Mouse (Mus musculus): Measurements from ENCODE around the gene Med13l. TPM values are rescaled to one million over a fixed set of nuclear protein-coding genes. Genes with fewer than 3 reads are reported as not detected.

Med13l gene
- polyA plus RNA-seq, 1 experiment, result 3.6 TPM

- Histone ChIP-seq H3K9me3 (0 out of 2 replicates have a peak, but pooled peaks cover 4% of the 10 kb centered on the region), H3K36me3 (replicated peaks; ENCODE audit: low read length) (peaks cover 34% of the 10 kb centered on the region), H3K4me3 (replicated peaks) (peak overlapping the region; percentile 62), H3K4me1 (peaks cover 88% of the 10 kb centered on the region), H3K27me3 (replicated peaks) (no peaks in the 10 kb centered on the region)
- TF ChIP-seq GATA1 (IDR thresholded peaks at IDR 0.05; ENCODE audit: borderline replicate concordance, low read length) (no peak), FLI1 (IDR thresholded peaks at IDR 0.05; ENCODE audit: low read length) (no peak)
These were observed 59.3 kb downstream of the Med13l start for GRCm38 (mm10) chr5:118619801-118620200.

- Histone ChIP-seq H3K9me3 (0 out of 2 replicates have a peak, but pooled peaks cover 4% of the 10 kb centered on the region), H3K27me3 (replicated peaks) (no peaks in the 10 kb centered on the region), H3K4me1 (peaks cover 85% of the 10 kb centered on the region), H3K36me3 (replicated peaks; ENCODE audit: low read length) (peaks cover 34% of the 10 kb centered on the region), H3K4me3 (replicated peaks) (no peak overlapping the region)
- no peak for TF ChIP-seq FLI1 (IDR thresholded peaks at IDR 0.05; ENCODE audit: low read length)
- TF ChIP-seq GATA1 (IDR thresholded peaks at IDR 0.05; ENCODE audit: borderline replicate concordance, low read length), result no peak
These were observed 59.9 kb downstream of the Med13l start for GRCm38 (mm10) chr5:118620330-118620910.

- 0 out of 2 replicates have a peak, but pooled peaks cover 4% of the 10 kb centered on the region for H3K9me3 ChIP-seq
- H3K4me1 ChIP-seq, result peaks cover 80% of the 10 kb centered on the region
- H3K4me3 ChIP-seq (replicated peaks), result no peak overlapping the region
- H3K27me3 ChIP-seq (replicated peaks), result no peaks in the 10 kb centered on the region
- TF ChIP-seq FLI1 (IDR thresholded peaks at IDR 0.05; ENCODE audit: low read length) (no peak), GATA1 (IDR thresholded peaks at IDR 0.05; ENCODE audit: borderline replicate concordance, low read length) (no peak)
- peaks cover 26% of the 10 kb centered on the region for H3K36me3 ChIP-seq (replicated peaks; ENCODE audit: low read length)
These were observed 61.4 kb downstream of the Med13l start for GRCm38 (mm10) chr5:118621877-118622276.

GRCm38 (mm10) chr5:118622346-118622745 lies 61.9 kb downstream of the Med13l start:
- TF ChIP-seq FLI1 (IDR thresholded peaks at IDR 0.05; ENCODE audit: low read length), result no peak
- TF ChIP-seq GATA1 (IDR thresholded peaks at IDR 0.05; ENCODE audit: borderline replicate concordance, low read length), result no peak
- Histone ChIP-seq H3K27me3 (replicated peaks) (no peaks in the 10 kb centered on the region), H3K9me3 (0 out of 2 replicates have a peak, but pooled peaks cover 4% of the 10 kb centered on the region), H3K4me1 (peaks cover 78% of the 10 kb centered on the region), H3K36me3 (replicated peaks; ENCODE audit: low read length) (peaks cover 28% of the 10 kb centered on the region), H3K4me3 (replicated peaks) (no peak overlapping the region)

- H3K9me3 ChIP-seq, result 0 out of 2 replicates have a peak, but pooled peaks cover 4% of the 10 kb centered on the region
- H3K4me3 ChIP-seq (replicated peaks), result no peak overlapping the region
- H3K36me3 ChIP-seq (replicated peaks; ENCODE audit: low read length), result peaks cover 21% of the 10 kb centered on the region
- H3K4me1 ChIP-seq, result peaks cover 78% of the 10 kb centered on the region
- no peaks in the 10 kb centered on the region for H3K27me3 ChIP-seq (replicated peaks)
- no peak for TF ChIP-seq GATA1 (IDR thresholded peaks at IDR 0.05; ENCODE audit: borderline replicate concordance, low read length)
- no peak for TF ChIP-seq FLI1 (IDR thresholded peaks at IDR 0.05; ENCODE audit: low read length)
These were observed 63.3 kb downstream of the Med13l start for GRCm38 (mm10) chr5:118623797-118624196.

GRCm38 (mm10) chr5:118627630-118628029 lies 67.2 kb downstream of the Med13l start:
- no peaks in the 10 kb centered on the region for H3K9me3 ChIP-seq
- peaks cover 16% of the 10 kb centered on the region for H3K36me3 ChIP-seq (replicated peaks; ENCODE audit: low read length)
- H3K4me3 ChIP-seq (replicated peaks), result no peak overlapping the region
- H3K4me1 ChIP-seq, result peaks cover 77% of the 10 kb centered on the region
- no peak for TF ChIP-seq GATA1 (IDR thresholded peaks at IDR 0.05; ENCODE audit: borderline replicate concordance, low read length)
- TF ChIP-seq FLI1 (IDR thresholded peaks at IDR 0.05; ENCODE audit: low read length), result no peak
- H3K27me3 ChIP-seq (replicated peaks), result no peaks in the 10 kb centered on the region

- H3K9me3 ChIP-seq, result no peaks in the 10 kb centered on the region
- no peak overlapping the region for H3K4me3 ChIP-seq (replicated peaks)
- no peaks in the 10 kb centered on the region for H3K27me3 ChIP-seq (replicated peaks)
- TF ChIP-seq GATA1 (IDR thresholded peaks at IDR 0.05; ENCODE audit: borderline replicate concordance, low read length), result no peak
- TF ChIP-seq FLI1 (IDR thresholded peaks at IDR 0.05; ENCODE audit: low read length), result no peak
- peaks cover 82% of the 10 kb centered on the region for H3K4me1 ChIP-seq
- H3K36me3 ChIP-seq (replicated peaks; ENCODE audit: low read length), result peaks cover 16% of the 10 kb centered on the region
These were observed 67.7 kb downstream of the Med13l start for GRCm38 (mm10) chr5:118628211-118628610.

GRCm38 (mm10) chr5:118632346-118632745 lies 71.9 kb downstream of the Med13l start:
- H3K9me3 ChIP-seq, result no peaks in the 10 kb centered on the region
- H3K36me3 ChIP-seq (replicated peaks; ENCODE audit: low read length), result peaks cover 23% of the 10 kb centered on the region
- H3K4me3 ChIP-seq (replicated peaks), result no peak overlapping the region
- TF ChIP-seq FLI1 (IDR thresholded peaks at IDR 0.05; ENCODE audit: low read length), result no peak
- TF ChIP-seq GATA1 (IDR thresholded peaks at IDR 0.05; ENCODE audit: borderline replicate concordance, low read length), result no peak
- peaks cover 95% of the 10 kb centered on the region for H3K4me1 ChIP-seq
- H3K27me3 ChIP-seq (replicated peaks), result no peaks in the 10 kb centered on the region

GRCm38 (mm10) chr5:118633106-118633505 lies 72.6 kb downstream of the Med13l start:
- peaks cover 94% of the 10 kb centered on the region for H3K4me1 ChIP-seq

GRCm38 (mm10) chr5:118635476-118636187 lies 75.2 kb downstream of the Med13l start:
- H3K4me1 ChIP-seq, result peaks cover 96% of the 10 kb centered on the region

More at GRCm38 (mm10) chr5:118633106-118633505, 72.6 kb downstream of the Med13l start:
- peak overlapping the region; percentile 8 for H3K4me3 ChIP-seq (replicated peaks)
- TF ChIP-seq GATA1 (IDR thresholded peaks at IDR 0.05; ENCODE audit: borderline replicate concordance, low read length), result no peak
- TF ChIP-seq FLI1 (IDR thresholded peaks at IDR 0.05; ENCODE audit: low read length), result no peak
- H3K36me3 ChIP-seq (replicated peaks; ENCODE audit: low read length), result peaks cover 21% of the 10 kb centered on the region
- H3K9me3 ChIP-seq, result no peaks in the 10 kb centered on the region
- H3K27me3 ChIP-seq (replicated peaks), result no peaks in the 10 kb centered on the region

More at GRCm38 (mm10) chr5:118635476-118636187, 75.2 kb downstream of the Med13l start:
- Histone ChIP-seq H3K36me3 (replicated peaks; ENCODE audit: low read length) (peaks cover 23% of the 10 kb centered on the region), H3K4me3 (replicated peaks) (no peak overlapping the region), H3K9me3 (no peaks in the 10 kb centered on the region), H3K27me3 (replicated peaks) (no peaks in the 10 kb centered on the region)
- no peak for TF ChIP-seq FLI1 (IDR thresholded peaks at IDR 0.05; ENCODE audit: low read length)
- no peak for TF ChIP-seq GATA1 (IDR thresholded peaks at IDR 0.05; ENCODE audit: borderline replicate concordance, low read length)
